Comparison of ENCODE assay signal across 15 mouse cellular contexts in the genomic region with DNA sequence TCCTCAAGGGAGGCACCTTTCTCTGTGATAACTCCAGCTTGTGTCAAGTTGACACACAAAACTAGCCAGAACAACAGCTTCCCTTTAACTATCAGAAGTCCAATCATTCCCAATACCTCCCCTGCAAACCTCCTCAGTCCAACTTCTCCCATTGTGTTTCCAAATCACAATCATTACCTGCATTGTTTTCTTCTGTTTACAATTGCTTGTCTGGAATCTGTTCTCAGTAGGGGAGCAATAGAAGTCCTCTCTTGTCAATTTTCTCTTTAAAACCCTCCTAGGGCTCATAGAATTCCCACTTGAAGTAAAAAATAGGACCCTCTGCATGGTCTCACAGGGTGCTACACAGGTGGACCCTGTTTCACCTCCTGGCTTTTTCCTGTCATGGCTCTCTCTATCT.
"Had no signal": no experiment of that assay in that cellular context is flagged by ENCODE, and none has a peak within 500 bp of the region (broad histone marks: within the 10 kb centered on the region; RNA-seq: fewer than 3 reads in every experiment).

No protein-coding gene starts in this region.

- DNase-seq: lung, adult 18-20 months; lung, embryonic 14.5 days; lung, postnatal 10 days; lung, postnatal 4 days; right cerebral cortex, postnatal 14 days; thymus, adult 2 months; thymus, postnatal 36 days had no signal

- H3K4me3 ChIP-seq: midbrain, embryonic 10.5 days; midbrain, embryonic 13.5 days; myocyte; neural tube, embryonic 13.5 days; neural tube, embryonic 15.5 days; stomach, embryonic 15.5 days had no signal

- ATAC-seq: midbrain, embryonic 13.5 days; midbrain, embryonic 16.5 days had no signal

- H3K9me3 ChIP-seq: midbrain, embryonic 10.5 days; midbrain, embryonic 13.5 days; neural tube, embryonic 13.5 days; neural tube, embryonic 15.5 days; stomach, embryonic 15.5 days had no signal

- H3K27me3 ChIP-seq: midbrain, embryonic 13.5 days; neural tube, embryonic 13.5 days; neural tube, embryonic 15.5 days; stomach, embryonic 15.5 days had no signal

- H3K36me3 ChIP-seq: midbrain, embryonic 10.5 days; midbrain, embryonic 13.5 days; neural tube, embryonic 13.5 days; neural tube, embryonic 15.5 days; stomach, embryonic 15.5 days had no signal

- H3K4me1 ChIP-seq: midbrain, embryonic 13.5 days; neural tube, embryonic 13.5 days; neural tube, embryonic 15.5 days; stomach, embryonic 15.5 days had no signal

- H3K27ac ChIP-seq: midbrain, embryonic 10.5 days; midbrain, embryonic 13.5 days; neural tube, embryonic 13.5 days; neural tube, embryonic 15.5 days; stomach, embryonic 15.5 days; stomach, postnatal 0 days had no signal

- H3K9ac ChIP-seq: lung, embryonic 14.5 days; midbrain, embryonic 13.5 days; neural tube, embryonic 13.5 days; neural tube, embryonic 15.5 days; stomach, embryonic 15.5 days had no signal

- H3K4me2 ChIP-seq: lung, embryonic 14.5 days; midbrain, embryonic 13.5 days; neural tube, embryonic 13.5 days; neural tube, embryonic 15.5 days; stomach, embryonic 15.5 days had no signal
